Mouse (Mus musculus): Measurements from ENCODE around the gene Ovch2. TPM values are rescaled to one million over a fixed set of nuclear protein-coding genes. Genes with fewer than 3 reads are reported as not detected.

Gene Ovch2
- 0.33 TPM in 1 of 2 replicates, not detected in the other for polyA plus RNA-seq (2012; rRNA removed; ENCODE audit: low replicate concordance)

GRCm38 (mm10) chr7:107801108-107801507 is at the start of gene Ovch2:
Ovch2 (minus strand) TSS chr7:107801208.

DNA sequence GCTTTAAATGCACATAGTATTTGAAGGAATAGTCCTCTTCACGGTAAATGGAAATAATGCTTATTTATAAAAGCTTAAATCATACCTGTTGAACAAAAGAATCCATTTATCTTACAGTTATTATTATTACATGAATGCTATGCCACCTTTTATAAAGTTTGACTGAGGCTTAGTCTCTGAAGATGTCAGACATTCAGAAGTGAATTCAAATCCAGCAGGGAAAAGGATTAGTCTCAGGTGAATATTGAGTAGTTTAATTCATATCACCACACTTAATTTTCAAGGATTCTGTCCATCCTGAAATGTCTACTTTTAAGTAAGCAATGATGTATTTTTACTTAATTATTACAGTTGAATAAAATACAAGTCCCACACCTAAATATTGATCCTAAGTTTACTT is 46.4 kb upstream of the Ovch2 start, which contains the start of gene Olfr470:
Olfr470 (minus strand) TSS at position 101 of the 400 bp plus-strand sequence.

DNA sequence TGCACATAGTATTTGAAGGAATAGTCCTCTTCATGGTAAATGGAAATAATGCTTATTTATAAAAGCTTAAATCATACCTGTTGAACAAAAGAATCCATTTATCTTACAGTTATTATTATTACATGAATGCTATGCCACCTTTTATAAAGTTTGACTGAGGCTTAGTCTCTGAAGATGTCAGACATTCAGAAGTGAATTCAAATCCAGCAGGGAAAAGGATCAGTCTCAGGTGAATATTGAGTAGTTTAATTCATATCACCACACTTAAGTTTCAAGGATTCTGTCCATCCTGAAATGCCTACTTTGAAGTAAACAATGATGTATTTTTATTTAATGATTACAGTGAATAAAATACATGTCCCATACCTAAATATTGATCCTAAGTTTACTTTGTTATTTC is 24.4 kb upstream of the Ovch2 start, which contains the start of gene Olfr469:
Olfr469 (minus strand) TSS at position 101 of the 400 bp plus-strand sequence.

GRCm38 (mm10) chr7:107811963-107812362 is 11.0 kb upstream of the Ovch2 start, which contains the start of gene Olfr467:
Olfr467 (plus strand) TSS chr7:107812263.

GRCm38 (mm10) chr7:107757308-107758151 is 43.5 kb downstream of the Ovch2 start, which contains the start of gene Cyb5r2:
Cyb5r2 (minus strand) TSS chr7:107758032.

Other genes starting within 250 kb of the Ovch2 start
- 22.1 and 47.6 TPM in 2 replicates for gene Olfml1, start 233.8 kb downstream of the Ovch2 start, polyA plus RNA-seq (2012; rRNA removed; ENCODE audit: low replicate concordance)
- gene Ppfibp2, start 206.0 kb downstream of the Ovch2 start, polyA plus RNA-seq (2012; rRNA removed; ENCODE audit: low replicate concordance): 6.8 and 10.5 TPM in 2 replicates
- not detected in 2 replicates for gene 5330417H12Rik, start 176.0 kb downstream of the Ovch2 start, polyA plus RNA-seq (2012; rRNA removed; ENCODE audit: low replicate concordance)
- 0.17 and 0.76 TPM in 2 replicates for gene Cyb5r2, start 43.2 kb downstream of the Ovch2 start, polyA plus RNA-seq (2012; rRNA removed; ENCODE audit: low replicate concordance)
- gene Olfr467, start 11.1 kb upstream of the Ovch2 start, polyA plus RNA-seq (2012; rRNA removed; ENCODE audit: low replicate concordance): not detected in 2 replicates
- gene Olfr469, start 24.3 kb upstream of the Ovch2 start, polyA plus RNA-seq (2012; rRNA removed; ENCODE audit: low replicate concordance): not detected in 2 replicates
- not detected in 2 replicates for gene Olfr470, start 46.3 kb upstream of the Ovch2 start, polyA plus RNA-seq (2012; rRNA removed; ENCODE audit: low replicate concordance)
- not detected in 2 replicates for gene Olfr472, start 96.7 kb upstream of the Ovch2 start, polyA plus RNA-seq (2012; rRNA removed; ENCODE audit: low replicate concordance)
- not detected in 2 replicates for gene Olfr473, start 129.2 kb upstream of the Ovch2 start, polyA plus RNA-seq (2012; rRNA removed; ENCODE audit: low replicate concordance)
- not detected in 2 replicates for gene Olfr474, start 153.4 kb upstream of the Ovch2 start, polyA plus RNA-seq (2012; rRNA removed; ENCODE audit: low replicate concordance)
- gene Olfr476, start 163.6 kb upstream of the Ovch2 start, polyA plus RNA-seq (2012; rRNA removed; ENCODE audit: low replicate concordance): not detected in 2 replicates
- not detected in 2 replicates for gene Olfr477, start 185.5 kb upstream of the Ovch2 start, polyA plus RNA-seq (2012; rRNA removed; ENCODE audit: low replicate concordance)
- not detected in 2 replicates for gene Olfr478, start 232.8 kb upstream of the Ovch2 start, polyA plus RNA-seq (2012; rRNA removed; ENCODE audit: low replicate concordance)
- not detected in 2 replicates for gene Olfr479, start 249.5 kb upstream of the Ovch2 start, polyA plus RNA-seq (2012; rRNA removed; ENCODE audit: low replicate concordance)

Data from subcutaneous adipose tissue, adult 2 months (tissue).